Mouse (Mus musculus): ENCODE measurements around the gene Spata13. TPM values are rescaled to one million over a fixed set of nuclear protein-coding genes. Genes with fewer than 3 reads are reported as not detected.

The Spata13 gene
- polyA plus RNA-seq, 1 experiment from 2014 or later, result 16.1 TPM

- ATAC-seq (ENCODE audit: insufficient number of reproducible peaks, low FRiP score, low TSS enrichment, low read depth) (no peak), DNase-seq (ENCODE audit: low spot score) (no peak)
- Histone ChIP-seq H3K27ac (replicated peaks; ENCODE audit: low read depth, low read length) (no peak overlapping the region), H3K9ac (ENCODE audit: low read length) (no peak overlapping the region), H3K36me3 (ENCODE audit: control insufficient read depth, insufficient read depth, low read length) (no peaks in the 10 kb centered on the region), H3K27me3 (ENCODE audit: control insufficient read depth, insufficient read depth, low read length) (no peaks in the 10 kb centered on the region), H3K4me3 (ENCODE audit: low read depth, low read length) (no peak overlapping the region), H3K9me3 (ENCODE audit: control insufficient read depth, low read length) (no peaks in the 10 kb centered on the region), H3K4me1 (ENCODE audit: control insufficient read depth, insufficient read depth, low read length) (no peaks in the 10 kb centered on the region), H3K4me2 (ENCODE audit: low read depth, severe bottlenecking) (no peak overlapping the region)
- 63% methylated on average over 4 of the region's 4 CpGs for WGBS
These were observed 27.6 kb upstream of the Spata13 start for GRCm38 (mm10) chr14:60606194-60606593.

DNA sequence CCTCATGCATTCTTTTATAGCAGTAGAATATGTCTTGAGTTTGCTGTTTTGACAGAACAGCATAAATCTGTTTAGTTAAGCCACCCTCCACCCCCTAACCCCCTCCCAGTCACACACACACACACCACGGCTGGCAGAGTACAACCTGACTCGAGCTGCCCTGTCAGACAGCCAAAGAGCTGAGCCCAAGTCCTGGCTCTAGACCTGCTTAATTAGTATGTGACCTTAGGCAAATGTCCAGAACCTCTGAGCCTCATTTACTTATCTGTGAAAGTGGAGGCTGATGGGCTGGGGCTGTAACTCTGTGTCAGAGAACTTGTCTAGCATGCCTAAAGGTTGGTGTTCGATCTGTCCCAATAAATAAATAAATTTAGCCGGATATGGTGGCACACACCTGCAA lies 26.1 kb upstream of the Spata13 start:
- DNase-seq (ENCODE audit: low spot score), result no peak
- Histone ChIP-seq H3K4me2 (ENCODE audit: low read depth, severe bottlenecking) (no peak overlapping the region), H3K9me3 (ENCODE audit: control insufficient read depth, low read length) (no peaks in the 10 kb centered on the region), H3K4me1 (ENCODE audit: control insufficient read depth, insufficient read depth, low read length) (no peaks in the 10 kb centered on the region), H3K9ac (ENCODE audit: low read length) (no peak overlapping the region), H3K27me3 (ENCODE audit: control insufficient read depth, insufficient read depth, low read length) (no peaks in the 10 kb centered on the region), H3K4me3 (ENCODE audit: low read depth, low read length) (no peak overlapping the region), H3K36me3 (ENCODE audit: control insufficient read depth, insufficient read depth, low read length) (no peaks in the 10 kb centered on the region), H3K27ac (replicated peaks; ENCODE audit: low read depth, low read length) (no peak overlapping the region)
- no peak for ATAC-seq (ENCODE audit: insufficient number of reproducible peaks, low FRiP score, low TSS enrichment, low read depth)
- WGBS, result 84% methylated on average over 4 of the region's 4 CpGs

DNA sequence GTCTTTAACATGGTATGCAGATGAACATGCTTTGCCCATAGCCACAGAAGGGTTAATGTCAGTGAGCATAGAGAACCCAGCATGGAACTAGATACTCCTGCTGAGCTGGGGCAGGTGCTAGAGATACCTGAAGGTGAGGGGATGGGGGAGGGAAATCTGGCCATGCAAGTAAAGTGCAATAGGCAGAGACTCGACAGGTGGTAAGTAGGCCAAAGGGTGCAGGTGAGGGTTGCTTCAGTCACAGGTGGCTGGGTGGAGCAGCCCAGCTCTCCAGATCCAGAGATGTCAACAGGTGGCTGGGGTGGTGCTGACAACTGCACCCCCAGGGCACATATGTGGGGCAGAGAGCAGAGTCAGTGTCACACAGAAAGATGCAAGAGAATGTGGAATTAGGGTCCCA lies 24.6 kb upstream of the Spata13 start:
- DNase-seq (ENCODE audit: low spot score) (no peak), ATAC-seq (ENCODE audit: insufficient number of reproducible peaks, low FRiP score, low TSS enrichment, low read depth) (no peak)
- Histone ChIP-seq H3K9me3 (ENCODE audit: control insufficient read depth, low read length) (no peaks in the 10 kb centered on the region), H3K4me3 (ENCODE audit: low read depth, low read length) (no peak overlapping the region), H3K27me3 (ENCODE audit: control insufficient read depth, insufficient read depth, low read length) (no peaks in the 10 kb centered on the region), H3K4me1 (ENCODE audit: control insufficient read depth, insufficient read depth, low read length) (no peaks in the 10 kb centered on the region), H3K9ac (ENCODE audit: low read length) (no peak overlapping the region), H3K4me2 (ENCODE audit: low read depth, severe bottlenecking) (no peak overlapping the region), H3K27ac (replicated peaks; ENCODE audit: low read depth, low read length) (no peak overlapping the region), H3K36me3 (ENCODE audit: control insufficient read depth, insufficient read depth, low read length) (no peaks in the 10 kb centered on the region)
- 75% methylated on average over 1 of the region's 1 CpGs for WGBS

DNA sequence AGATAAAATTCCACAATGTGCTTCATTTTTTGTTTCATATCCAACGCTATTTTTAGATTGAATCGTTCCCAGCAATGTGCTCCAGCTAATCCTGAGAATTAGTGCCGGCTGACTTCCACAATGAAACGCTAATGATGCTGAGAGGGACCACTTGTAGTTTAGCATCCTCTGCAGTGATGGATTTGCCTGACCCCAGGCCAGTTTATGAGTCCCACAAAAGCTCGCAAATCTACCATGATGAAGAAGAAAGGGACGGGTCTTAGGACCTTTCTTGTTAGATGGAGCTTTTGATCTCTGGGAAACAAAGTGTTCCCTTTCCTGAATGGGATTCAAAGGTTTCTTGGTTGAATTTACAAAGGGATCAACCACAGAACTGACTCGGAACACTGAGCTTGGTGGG lies 21.1 kb upstream of the Spata13 start:
- Histone ChIP-seq H3K36me3 (ENCODE audit: control insufficient read depth, insufficient read depth, low read length) (no peaks in the 10 kb centered on the region), H3K27ac (replicated peaks; ENCODE audit: low read depth, low read length) (no peak overlapping the region), H3K9ac (ENCODE audit: low read length) (no peak overlapping the region), H3K9me3 (ENCODE audit: control insufficient read depth, low read length) (no peaks in the 10 kb centered on the region), H3K4me2 (ENCODE audit: low read depth, severe bottlenecking) (no peak overlapping the region), H3K27me3 (ENCODE audit: control insufficient read depth, insufficient read depth, low read length) (0 out of 2 replicates have a peak, but pooled peaks cover 2% of the 10 kb centered on the region), H3K4me1 (ENCODE audit: control insufficient read depth, insufficient read depth, low read length) (no peaks in the 10 kb centered on the region), H3K4me3 (ENCODE audit: low read depth, low read length) (no peak overlapping the region)
- WGBS, result 18% methylated on average over 7 of the region's 7 CpGs
- ATAC-seq (ENCODE audit: insufficient number of reproducible peaks, low FRiP score, low TSS enrichment, low read depth), result no peak
- DNase-seq (ENCODE audit: low spot score), result no peak

- ATAC-seq (ENCODE audit: insufficient number of reproducible peaks, low FRiP score, low TSS enrichment, low read depth), result no peak
- no peaks in the 10 kb centered on the region for H3K27me3 ChIP-seq (ENCODE audit: control insufficient read depth, insufficient read depth, low read length)
- 58% methylated on average over 9 of the region's 9 CpGs for WGBS
- no peak for DNase-seq (ENCODE audit: low spot score)
- H3K4me1 ChIP-seq (ENCODE audit: control insufficient read depth, insufficient read depth, low read length), result 0 out of 2 replicates have a peak, but pooled peaks cover 3% of the 10 kb centered on the region
- no peak overlapping the region for H3K4me2 ChIP-seq (ENCODE audit: low read depth, severe bottlenecking)
- H3K9ac ChIP-seq (ENCODE audit: low read length), result no peak overlapping the region
- H3K36me3 ChIP-seq (ENCODE audit: control insufficient read depth, insufficient read depth, low read length), result no peaks in the 10 kb centered on the region
- no peaks in the 10 kb centered on the region for H3K9me3 ChIP-seq (ENCODE audit: control insufficient read depth, low read length)
- no peak overlapping the region for H3K4me3 ChIP-seq (ENCODE audit: low read depth, low read length)
- no peak overlapping the region for H3K27ac ChIP-seq (replicated peaks; ENCODE audit: low read depth, low read length)
These were observed 12.7 kb upstream of the Spata13 start for GRCm38 (mm10) chr14:60621076-60621475.

DNA sequence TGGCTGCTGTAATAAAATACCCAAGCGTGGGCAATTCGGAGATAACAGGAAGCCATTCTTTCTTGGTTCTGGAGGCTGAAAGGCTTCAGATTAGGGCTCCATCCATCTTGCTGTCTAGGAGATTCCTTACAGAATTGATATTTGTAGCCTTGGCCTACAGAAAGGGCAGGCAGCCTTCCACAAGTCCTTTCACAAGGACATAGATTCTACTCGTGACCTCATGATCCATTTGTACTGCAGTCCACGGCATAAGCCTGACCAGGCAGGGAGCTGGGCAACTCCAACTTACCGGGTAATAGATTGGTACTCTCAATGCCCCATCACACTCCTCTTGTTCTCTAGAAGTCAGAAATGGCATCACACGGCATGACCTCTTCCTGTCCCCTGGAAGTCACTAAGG lies 8.3 kb upstream of the Spata13 start:
- H3K27me3 ChIP-seq (ENCODE audit: control insufficient read depth, insufficient read depth, low read length), result no peaks in the 10 kb centered on the region
- 66% methylated on average over 6 of the region's 6 CpGs for WGBS
- H3K27ac ChIP-seq (replicated peaks; ENCODE audit: low read depth, low read length), result no peak overlapping the region
- H3K4me3 ChIP-seq (ENCODE audit: low read depth, low read length), result no peak overlapping the region
- 0 out of 2 replicates have a peak, but pooled peaks cover 3% of the 10 kb centered on the region for H3K4me1 ChIP-seq (ENCODE audit: control insufficient read depth, insufficient read depth, low read length)
- DNase-seq (ENCODE audit: low spot score), result no peak
- H3K9me3 ChIP-seq (ENCODE audit: control insufficient read depth, low read length), result no peaks in the 10 kb centered on the region
- no peak for ATAC-seq (ENCODE audit: insufficient number of reproducible peaks, low FRiP score, low TSS enrichment, low read depth)
- no peak overlapping the region for H3K9ac ChIP-seq (ENCODE audit: low read length)
- H3K36me3 ChIP-seq (ENCODE audit: control insufficient read depth, insufficient read depth, low read length), result no peaks in the 10 kb centered on the region
- H3K4me2 ChIP-seq (ENCODE audit: low read depth, severe bottlenecking), result no peak overlapping the region

- DNase-seq (ENCODE audit: low spot score) (no peak), ATAC-seq (ENCODE audit: insufficient number of reproducible peaks, low FRiP score, low TSS enrichment, low read depth) (no peak)
- H3K36me3 ChIP-seq (ENCODE audit: control insufficient read depth, insufficient read depth, low read length), result no peaks in the 10 kb centered on the region
- H3K27ac ChIP-seq (replicated peaks; ENCODE audit: low read depth, low read length), result no peak overlapping the region
- no peaks in the 10 kb centered on the region for H3K4me1 ChIP-seq (ENCODE audit: control insufficient read depth, insufficient read depth, low read length)
- H3K9me3 ChIP-seq (ENCODE audit: control insufficient read depth, low read length), result no peaks in the 10 kb centered on the region
- H3K9ac ChIP-seq (ENCODE audit: low read length), result no peak overlapping the region
- no peak overlapping the region for H3K4me3 ChIP-seq (ENCODE audit: low read depth, low read length)
- no peak overlapping the region for H3K4me2 ChIP-seq (ENCODE audit: low read depth, severe bottlenecking)
- WGBS, result 83% methylated on average over 9 of the region's 9 CpGs
- H3K27me3 ChIP-seq (ENCODE audit: control insufficient read depth, insufficient read depth, low read length), result no peaks in the 10 kb centered on the region
These were observed 3.8 kb upstream of the Spata13 start for GRCm38 (mm10) chr14:60629887-60630460.

GRCm38 (mm10) chr14:60630981-60631380 lies 2.8 kb upstream of the Spata13 start:
- Histone ChIP-seq H3K36me3 (ENCODE audit: control insufficient read depth, insufficient read depth, low read length) (no peaks in the 10 kb centered on the region), H3K4me1 (ENCODE audit: control insufficient read depth, insufficient read depth, low read length) (0 out of 2 replicates have a peak, but pooled peaks cover 3% of the 10 kb centered on the region), H3K4me2 (ENCODE audit: low read depth, severe bottlenecking) (no peak overlapping the region), H3K9ac (ENCODE audit: low read length) (no peak overlapping the region), H3K27me3 (ENCODE audit: control insufficient read depth, insufficient read depth, low read length) (no peaks in the 10 kb centered on the region), H3K27ac (replicated peaks; ENCODE audit: low read depth, low read length) (no peak overlapping the region), H3K4me3 (ENCODE audit: low read depth, low read length) (no peak overlapping the region), H3K9me3 (ENCODE audit: control insufficient read depth, low read length) (no peaks in the 10 kb centered on the region)
- 71% methylated on average over 4 of the region's 4 CpGs for WGBS
- DNase-seq (ENCODE audit: low spot score), result no peak
- no peak for ATAC-seq (ENCODE audit: insufficient number of reproducible peaks, low FRiP score, low TSS enrichment, low read depth)

Data from limb, embryonic 11.5 days (tissue).